Mouse (Mus musculus) forebrain, embryonic 16.5 days (tissue): ENCODE data around the gene Tead2. TPM values are rescaled to one million over a fixed set of nuclear protein-coding genes. Genes with fewer than 3 reads are reported as not detected.
"Not testable (repeated sequence)": the region's sequence is repeated elsewhere in the genome, so short reads cannot be mapped to it uniquely, and the experiment has no call there.

Source experiments
- ATAC-seq: fragments of 200-750 bp; cut with Nextera tagmentation; 2 replicates; pipeline ENCODE4 v1.8.0; 2017; ENCODE audit warnings: mild to moderate bottlenecking, moderate library complexity
- H3K27ac ChIP-seq: fragments of 300-500 bp; sonication (generic); 2 replicates; pipeline ENCODE4 v1.5.1; 2014; ENCODE audit warnings: low read length, control low read depth
- H3K27me3 ChIP-seq: fragments of 300-500 bp; sonication (generic); replicated peaks from 2 replicates; pipeline ENCODE4 v1.6.1; 2014; ENCODE audit warnings: low read length; ENCODE audit not compliant: control insufficient read depth, insufficient read depth
- H3K36me3 ChIP-seq: fragments of 300-500 bp; sonication (generic); 2 replicates; pipeline ENCODE4 v1.6.1; 2014; ENCODE audit not compliant: control insufficient read depth, insufficient read depth
- H3K4me1 ChIP-seq: fragments of 300-500 bp; sonication (generic); replicated peaks from 2 replicates; pipeline ENCODE4 v1.6.1; 2014; ENCODE audit warnings: low read length; ENCODE audit not compliant: control insufficient read depth, insufficient read depth
- H3K4me2 ChIP-seq: fragments of 300-500 bp; sonication (generic); 2 replicates; pipeline ENCODE4 v1.6.1; 2014; ENCODE audit warnings: mild to moderate bottlenecking, low read length, control low read depth
- H3K4me3 ChIP-seq: fragments of 300-500 bp; sonication (generic); replicated peaks from 2 replicates; pipeline ENCODE4 v1.5.1; 2014; ENCODE audit warnings: mild to moderate bottlenecking, low read length, control low read depth
- H3K9ac ChIP-seq: fragments of 300-500 bp; sonication (generic); replicated peaks from 2 replicates; pipeline ENCODE4 v1.6.1; 2014; ENCODE audit warnings: low read depth, low read length, control low read depth
- H3K9me3 ChIP-seq: fragments of 300-500 bp; sonication (generic); 2 replicates; pipeline ENCODE4 v1.6.1; 2016; ENCODE audit warnings: low read length; ENCODE audit not compliant: control insufficient read depth
- whole genome bisulfite sequencing: fragments of 180-500 bp; shearing (Covaris S2); extraction: QIAGEN DNeasy Blood & Tissue Kit; methylation state at CpG from one replicate; pipeline ENCODE4 v1.1.7; 2014; 5-methylcytosine and 5-hydroxymethylcytosine counted together
- polyA plus RNA-seq: library from polyadenylated mRNA; unstranded; fragments of >200 nt; fragmentation: Nextera tagmentation; extraction: Ambion mirVana; gene quantifications from 2 replicates; pipeline ENCODE4 v1.2.1, GENCODE M21; 2015

Gene Tead2
- polyA plus RNA-seq, result 73.1 and 79.5 TPM in 2 replicates

DNA sequence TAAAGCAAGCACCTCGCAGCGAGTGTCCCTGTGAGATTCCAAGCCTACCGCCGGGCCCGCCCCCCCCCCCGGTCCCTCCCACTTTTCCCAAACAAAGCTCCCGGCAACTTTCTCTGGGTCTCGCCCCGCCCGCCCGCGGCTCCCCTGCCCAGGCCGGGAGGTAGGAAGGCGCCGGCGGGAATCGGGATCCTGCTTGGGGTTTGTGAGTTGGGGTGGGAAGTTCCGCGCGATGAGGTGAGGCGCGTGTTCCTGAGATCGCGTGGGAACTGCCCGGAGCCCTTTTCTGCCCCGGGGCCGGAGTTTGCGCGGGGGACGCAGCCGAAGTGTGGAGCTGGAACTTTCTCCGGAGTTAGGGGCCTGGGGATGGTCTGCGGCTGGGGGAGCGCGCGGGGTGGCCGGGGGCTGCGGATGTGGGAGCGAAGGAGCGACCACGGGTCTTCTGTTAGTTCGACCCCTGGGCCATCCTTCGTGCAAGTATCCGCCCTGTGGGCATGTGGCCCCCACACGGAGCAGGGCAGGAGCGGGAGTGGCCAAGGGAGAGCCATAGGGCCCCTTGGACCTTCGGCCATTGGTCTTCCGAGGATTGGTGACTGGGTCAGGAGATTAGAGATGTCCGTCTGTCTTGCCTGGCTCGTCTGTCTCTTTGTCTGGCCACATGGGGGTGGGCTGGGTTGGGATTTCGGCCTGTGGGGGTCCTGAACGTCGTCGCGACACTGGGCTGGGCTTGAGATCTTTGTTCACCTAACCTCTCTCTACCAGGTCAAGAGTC lies at the start of gene Tead2:
Tead2 (plus strand) TSS at position 81 of the 769 bp plus-strand sequence.
- Histone ChIP-seq H3K9me3 (no peaks in the 10 kb centered on the region; the same call in 1 of the 2 replicates), H3K4me1 (peaks cover 32% of the 10 kb centered on the region), H3K9ac (peak within 1 kb of the TSS; percentile 81), H3K27ac (peak within 1 kb of the TSS; percentile 60), H3K4me3 (peak within 1 kb of the TSS; percentile 56), H3K36me3 (peaks cover 2% of the 10 kb centered on the region; the same call in 1 of the 2 replicates), H3K4me2 (peak within 1 kb of the TSS; percentile 85), H3K27me3 (peaks cover 13% of the 10 kb centered on the region)
- under 1% methylated on average over 54 of the region's 55 CpGs for WGBS
- peak; percentile 57 for ATAC-seq

DNA sequence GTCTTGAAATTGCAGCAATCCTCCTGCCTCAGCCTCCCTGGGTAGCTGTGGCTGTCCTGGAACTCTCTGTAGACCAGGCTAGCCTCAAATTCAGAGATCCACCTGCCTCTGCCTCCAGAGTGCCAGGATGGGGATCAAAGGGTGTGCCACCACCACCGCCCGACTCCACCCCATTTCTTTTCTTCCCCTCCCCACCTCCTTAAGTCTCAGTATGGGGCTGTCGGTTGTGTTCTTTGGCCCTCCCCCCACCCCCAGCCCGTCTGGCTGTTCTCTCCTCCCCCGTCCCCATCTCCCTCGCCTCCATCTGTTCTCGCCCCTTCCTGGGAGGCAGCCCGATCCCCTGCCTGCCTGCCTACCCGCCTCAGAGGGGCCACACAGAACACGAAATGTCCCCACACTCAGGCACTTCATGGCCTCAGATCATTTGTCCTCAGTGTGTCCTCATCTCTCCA lies 48.6 kb upstream of the Tead2 start:
- WGBS, result 16% methylated on average over 10 of the region's 10 CpGs
- Histone ChIP-seq H3K9me3 (no peaks in the 10 kb centered on the region), H3K27ac (peak overlapping the region; percentile 58), H3K4me3 (no peak overlapping the region; the same call in 1 of the 2 replicates), H3K4me2 (peak overlapping the region; percentile 44), H3K27me3 (peaks cover 49% of the 10 kb centered on the region), H3K9ac (no peak overlapping the region), H3K36me3 (no peaks in the 10 kb centered on the region), H3K4me1 (peaks cover 44% of the 10 kb centered on the region)
- no peak for ATAC-seq

DNA sequence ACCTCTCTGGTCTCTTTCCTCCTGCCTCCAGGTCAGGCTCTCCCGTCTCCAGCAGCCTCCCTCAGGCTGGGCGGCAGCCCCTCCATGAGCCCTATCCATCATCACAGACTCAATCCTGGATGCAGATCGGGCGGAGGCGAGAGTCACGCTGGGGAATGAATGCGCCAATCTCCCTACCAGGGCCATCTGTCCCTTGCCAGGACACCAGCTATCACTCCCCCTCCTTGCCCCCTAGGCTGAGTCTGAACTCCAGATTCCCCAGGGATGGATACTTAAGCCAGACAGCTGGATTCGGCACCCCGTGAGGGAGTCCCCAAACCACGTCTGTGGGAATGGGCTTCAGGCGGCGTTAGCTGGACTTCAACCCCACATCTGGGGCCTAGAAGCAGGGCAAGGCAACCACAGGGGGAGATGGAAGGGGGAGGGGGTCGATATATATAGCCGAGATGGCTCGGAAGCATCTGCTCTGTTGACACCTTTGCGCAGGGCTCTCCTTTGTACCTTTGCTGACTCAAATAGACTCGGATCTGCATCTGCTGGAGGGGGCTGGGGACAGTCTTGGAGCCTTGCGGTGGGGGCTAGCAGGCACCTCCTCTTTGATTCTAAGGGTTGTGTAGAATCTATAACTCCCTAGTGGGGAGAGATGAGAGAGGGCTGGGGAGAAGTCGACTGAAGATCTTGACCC lies 47.6 kb upstream of the Tead2 start:
- peak overlapping the region; percentile 44 for H3K4me2 ChIP-seq
- H3K4me1 ChIP-seq, result peaks cover 38% of the 10 kb centered on the region
- peaks cover 56% of the 10 kb centered on the region for H3K27me3 ChIP-seq
- WGBS, result 1% methylated on average over 19 of the region's 19 CpGs
- 0 out of 2 replicates have a peak, but pooled peaks cover 2% of the 10 kb centered on the region for H3K36me3 ChIP-seq
- no peak overlapping the region for H3K27ac ChIP-seq
- peak overlapping the region; percentile 22 for H3K4me3 ChIP-seq
- peak overlapping the region; percentile 30 for H3K9ac ChIP-seq
- no peaks in the 10 kb centered on the region for H3K9me3 ChIP-seq
- no peak; the same call in 1 of the 2 replicates for ATAC-seq

DNA sequence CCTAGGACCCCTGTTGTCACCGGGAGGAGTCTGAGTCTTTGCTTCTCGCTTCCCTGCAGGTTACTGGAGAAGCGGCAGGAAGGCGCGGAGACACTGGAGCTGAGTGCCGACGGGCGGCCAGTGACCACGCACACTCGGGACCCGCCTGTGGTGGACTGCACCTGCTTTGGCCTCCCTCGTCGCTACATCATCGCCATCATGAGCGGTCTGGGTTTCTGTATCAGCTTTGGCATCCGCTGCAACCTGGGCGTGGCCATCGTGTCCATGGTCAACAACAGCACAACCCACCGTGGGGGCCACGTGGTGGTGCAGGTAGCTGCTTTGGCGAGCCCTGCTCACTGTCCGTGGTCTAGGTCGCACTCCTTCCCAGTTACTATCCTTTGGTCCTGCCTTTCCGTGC lies 46.9 kb upstream of the Tead2 start:
- Histone ChIP-seq H3K27ac (no peak overlapping the region), H3K4me2 (peak overlapping the region; percentile 44), H3K9ac (no peak overlapping the region), H3K4me1 (peaks cover 38% of the 10 kb centered on the region), H3K27me3 (peaks cover 56% of the 10 kb centered on the region), H3K9me3 (no peaks in the 10 kb centered on the region), H3K36me3 (0 out of 2 replicates have a peak, but pooled peaks cover 2% of the 10 kb centered on the region), H3K4me3 (no peak overlapping the region; the same call in 1 of the 2 replicates)
- ATAC-seq, result no peak
- WGBS, result 1% methylated on average over 24 of the region's 24 CpGs

DNA sequence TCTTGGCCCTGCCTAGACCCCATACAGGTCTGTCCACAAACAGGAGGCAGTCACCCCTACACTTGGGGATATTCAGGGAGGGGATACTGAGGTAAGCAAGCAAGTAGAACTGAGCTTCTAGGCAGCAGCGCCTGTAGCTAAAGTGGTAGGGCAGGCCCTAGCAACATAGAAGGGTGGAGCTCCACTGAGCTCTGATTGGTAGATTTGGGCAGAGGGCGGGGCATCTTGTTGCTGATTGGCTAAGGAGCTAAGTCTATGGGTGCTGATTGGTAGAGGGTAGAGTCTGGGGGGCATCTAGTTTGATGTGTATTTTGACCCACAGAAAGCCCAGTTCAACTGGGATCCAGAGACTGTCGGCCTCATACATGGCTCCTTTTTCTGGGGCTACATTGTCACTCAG lies 46.1 kb upstream of the Tead2 start:
- WGBS, result 92% methylated on average over 3 of the region's 3 CpGs
- no peak overlapping the region for H3K27ac ChIP-seq
- no peak for ATAC-seq

DNA sequence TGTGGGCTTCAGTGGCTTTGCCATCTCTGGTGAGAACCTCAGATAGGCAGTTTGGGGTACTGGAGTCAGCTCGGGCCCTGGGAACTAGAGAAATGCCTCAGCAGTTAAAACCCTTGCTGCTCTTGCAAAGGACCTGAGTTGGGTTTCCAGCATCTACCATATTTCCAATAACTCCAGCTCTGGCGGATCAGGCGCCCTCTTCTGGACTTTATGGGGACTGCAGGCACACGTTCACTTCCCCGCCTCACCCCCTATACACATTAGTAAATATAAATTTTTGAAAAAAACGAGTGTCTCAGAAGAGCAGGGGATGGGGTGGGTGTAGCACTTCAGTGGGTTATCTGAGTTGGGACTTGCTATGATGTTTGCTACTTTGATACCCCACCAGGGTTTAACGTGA lies 42.6 kb upstream of the Tead2 start:
- Histone ChIP-seq H3K4me1 (peaks cover 20% of the 10 kb centered on the region), H3K27me3 (peaks cover 60% of the 10 kb centered on the region), H3K27ac (no peak overlapping the region), H3K9me3 (no peaks in the 10 kb centered on the region), H3K9ac (no peak overlapping the region), H3K4me2 (no peak overlapping the region), H3K36me3 (0 out of 2 replicates have a peak, but pooled peaks cover 2% of the 10 kb centered on the region), H3K4me3 (no peak overlapping the region)
- no peak for ATAC-seq
- WGBS, result 57% methylated on average over 7 of the region's 7 CpGs

More for the DNA sequence above, 46.1 kb upstream of the Tead2 start:
- Histone ChIP-seq H3K4me3 (no peak overlapping the region), H3K4me1 (peaks cover 31% of the 10 kb centered on the region), H3K4me2 (no peak overlapping the region), H3K9me3 (no peaks in the 10 kb centered on the region), H3K9ac (no peak overlapping the region), H3K36me3 (0 out of 2 replicates have a peak, but pooled peaks cover 2% of the 10 kb centered on the region), H3K27me3 (peaks cover 57% of the 10 kb centered on the region)

DNA sequence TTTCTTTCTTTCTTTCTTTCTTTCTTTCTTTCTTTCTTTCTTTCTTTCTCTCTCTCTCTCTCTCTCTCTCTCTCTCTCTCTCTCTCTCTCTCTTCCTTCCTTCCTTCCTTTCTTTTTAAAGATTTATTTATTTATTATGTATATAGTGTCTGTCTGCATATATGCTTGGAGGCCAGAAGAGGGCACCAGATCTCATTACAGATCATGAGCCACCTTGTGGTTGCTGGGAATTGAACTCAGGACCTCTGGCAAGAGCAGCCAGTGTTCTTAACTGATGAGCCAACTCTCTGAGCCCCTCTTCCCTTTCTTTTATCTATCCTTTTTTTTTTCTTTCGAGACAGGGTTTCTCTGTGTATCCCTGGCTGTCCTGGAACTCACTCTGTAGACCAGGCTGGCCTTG lies 41.8 kb upstream of the Tead2 start:
- 65% methylated on average over 1 of the region's 1 CpGs for WGBS
- not testable (repeated sequence) for H3K9me3 ChIP-seq, ATAC-seq

DNA sequence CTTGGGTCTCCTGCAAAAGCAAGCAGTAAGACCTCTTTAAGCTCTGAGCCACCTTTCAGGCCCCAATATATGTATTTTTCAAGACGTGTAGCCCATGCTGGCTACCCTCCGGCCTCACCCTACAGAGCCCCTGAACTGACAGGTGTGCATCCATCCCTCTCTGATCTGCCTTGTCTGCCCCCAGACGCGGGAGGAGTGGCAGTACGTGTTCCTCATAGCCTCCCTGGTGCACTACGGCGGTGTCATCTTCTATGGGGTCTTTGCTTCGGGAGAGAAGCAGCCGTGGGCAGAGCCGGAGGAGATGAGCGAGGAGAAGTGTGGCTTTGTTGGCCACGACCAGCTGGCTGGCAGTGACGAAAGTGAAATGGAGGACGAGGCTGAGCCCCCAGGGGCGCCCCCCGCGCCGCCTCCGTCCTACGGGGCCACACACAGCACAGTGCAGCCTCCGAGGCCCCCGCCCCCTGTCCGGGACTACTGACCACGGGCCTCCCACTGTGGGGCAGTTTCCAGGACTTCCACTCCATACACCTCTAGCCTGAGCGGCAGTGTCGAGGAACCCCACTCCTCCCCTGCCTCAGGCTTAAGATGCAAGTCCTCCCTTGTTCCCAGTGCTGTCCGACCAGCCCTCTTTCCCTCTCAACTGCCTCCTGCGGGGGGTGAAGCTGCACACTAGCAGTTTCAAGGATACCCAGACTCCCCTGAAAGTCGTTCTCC lies 40.8 kb upstream of the Tead2 start:
- H3K4me3 ChIP-seq, result no peak overlapping the region
- WGBS, result 4% methylated on average over 27 of the region's 29 CpGs
- H3K4me2 ChIP-seq, result no peak overlapping the region
- no peak overlapping the region for H3K27ac ChIP-seq
- H3K36me3 ChIP-seq, result 0 out of 2 replicates have a peak, but pooled peaks cover 2% of the 10 kb centered on the region
- H3K27me3 ChIP-seq, result peaks cover 62% of the 10 kb centered on the region
- peaks cover 9% of the 10 kb centered on the region for H3K4me1 ChIP-seq
- H3K9me3 ChIP-seq, result no peaks in the 10 kb centered on the region
- no peak for ATAC-seq
- H3K9ac ChIP-seq, result no peak overlapping the region

More for the DNA sequence above, 41.8 kb upstream of the Tead2 start:
- Histone ChIP-seq H3K4me1 (peaks cover 12% of the 10 kb centered on the region), H3K27me3 (peaks cover 61% of the 10 kb centered on the region)
- H3K4me2 ChIP-seq, H3K36me3 ChIP-seq, H3K4me3 ChIP-seq, H3K9ac ChIP-seq, H3K27ac ChIP-seq: not testable (repeated sequence)
